Mouse (Mus musculus) kidney, postnatal 25 days (tissue): Measurements from ENCODE around the gene Gm5136.

Experiments
- DNase-seq, 2 experiments: peaks; one replicate each; pipeline ENCODE4 v3.0.0; 2021; ENCODE audit warnings: mixed read lengths in 2 of 2

Gm5136 gene

GRCm38 (mm10) chr10:108699946-108700345 lies at the start of gene Gm5136:
Gm5136 (minus strand) TSS chr10:108700160.
- DNase-seq: no peak

GRCm38 (mm10) chr10:108743759-108744158 lies 43.8 kb upstream of the Gm5136 start:
- no peak for DNase-seq

GRCm38 (mm10) chr10:108733982-108734381 lies 34.0 kb upstream of the Gm5136 start:
- DNase-seq: peak in 1 of 2 experiments; percentile 3

- no peak for DNase-seq
Observed at GRCm38 (mm10) chr10:108728961-108729360, 29.0 kb upstream of the Gm5136 start.

- DNase-seq: no peak
Observed at GRCm38 (mm10) chr10:108726391-108726790, 26.4 kb upstream of the Gm5136 start.

- DNase-seq: no peak
Observed at GRCm38 (mm10) chr10:108724878-108725277, 24.9 kb upstream of the Gm5136 start.

- peak in 1 of 2 experiments; percentile 32 for DNase-seq
Observed at GRCm38 (mm10) chr10:108710514-108710913, 10.6 kb upstream of the Gm5136 start.

GRCm38 (mm10) chr10:108705658-108706057 lies 5.7 kb upstream of the Gm5136 start:
- DNase-seq: no peak

- no peak for DNase-seq
Observed at GRCm38 (mm10) chr10:108701361-108702128, 1.6 kb upstream of the Gm5136 start.

GRCm38 (mm10) chr10:108697062-108697461 lies 2.9 kb downstream of the Gm5136 start:
- DNase-seq: no peak

GRCm38 (mm10) chr10:108690954-108691353 lies 9.0 kb downstream of the Gm5136 start:
- no peak for DNase-seq

- DNase-seq: no peak
Observed at GRCm38 (mm10) chr10:108686696-108687095, 13.3 kb downstream of the Gm5136 start.

- peak in 1 of 2 experiments; percentile 30 for DNase-seq
Observed at GRCm38 (mm10) chr10:108679675-108680390, 20.1 kb downstream of the Gm5136 start.

- no peak for DNase-seq
Observed at GRCm38 (mm10) chr10:108677053-108677452, 22.9 kb downstream of the Gm5136 start.

GRCm38 (mm10) chr10:108668944-108669343 lies 31.0 kb downstream of the Gm5136 start:
- DNase-seq: no peak

GRCm38 (mm10) chr10:108660295-108660694 lies 39.7 kb downstream of the Gm5136 start:
- no peak for DNase-seq

GRCm38 (mm10) chr10:108658300-108658699 lies 41.7 kb downstream of the Gm5136 start:
- DNase-seq: no peak

- DNase-seq: no peak
Observed at GRCm38 (mm10) chr10:108657669-108658068, 42.3 kb downstream of the Gm5136 start.

- DNase-seq: no peak
Observed at GRCm38 (mm10) chr10:108656898-108657297, 43.1 kb downstream of the Gm5136 start.

- no peak for DNase-seq
Observed at GRCm38 (mm10) chr10:108655074-108655473, 44.9 kb downstream of the Gm5136 start.

- no peak for DNase-seq
Observed at GRCm38 (mm10) chr10:108652831-108653230, 47.1 kb downstream of the Gm5136 start.

GRCm38 (mm10) chr10:108652066-108652465 lies 47.9 kb downstream of the Gm5136 start:
- no peak for DNase-seq

GRCm38 (mm10) chr10:108649174-108649573 lies 50.8 kb downstream of the Gm5136 start:
- no peak for DNase-seq
